Mouse (Mus musculus) left cerebral cortex, adult 8-10 months (tissue): ENCODE measurements around the gene Apon. TPM values are rescaled to one million over a fixed set of nuclear protein-coding genes. Genes with fewer than 3 reads are reported as not detected.
"Not testable (repeated sequence)": the region's sequence is repeated elsewhere in the genome, so short reads cannot be mapped to it uniquely, and the experiment has no call there.

ENCODE experiments used
- DNase-seq, 2 experiments: peaks; one replicate each; pipeline ENCODE4 v3.0.0; 2022; ENCODE audit warnings: low spot score in 2 of 2
- total RNA-seq, 4 experiments: library from RNA; stranded (reverse); gene quantifications; 2 replicates each; pipeline ENCODE4 v1.2.4; 2022

The Apon gene
- not detected for total RNA-seq

DNA sequence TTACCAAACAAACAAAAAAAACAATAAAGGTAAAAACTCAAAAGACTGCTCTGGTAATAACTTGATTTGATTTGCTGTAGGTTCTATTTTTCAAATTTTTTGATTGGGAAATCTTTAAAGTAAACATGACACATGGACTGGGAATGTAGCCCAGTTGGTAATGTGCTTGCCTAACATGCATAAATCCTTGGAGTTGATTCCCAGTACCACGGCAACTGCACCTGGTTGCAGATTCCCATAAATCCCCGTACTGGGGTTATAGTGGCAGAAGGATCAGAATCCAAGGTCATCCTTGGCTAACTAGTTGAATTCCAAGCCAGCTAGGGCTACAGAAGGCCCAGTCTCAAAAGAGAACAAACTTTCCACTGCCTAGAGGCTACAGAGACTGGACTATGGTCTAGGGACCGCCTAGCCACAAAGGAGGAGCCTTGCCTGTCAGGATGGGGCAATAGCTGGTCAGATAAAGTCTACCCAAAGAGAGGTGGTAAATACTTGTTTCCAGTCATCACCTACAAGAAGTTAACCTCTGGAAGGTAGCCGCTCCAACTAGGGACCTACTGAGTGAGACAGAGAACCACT is at the start of gene Apon:
TSS of gene Apon (plus strand) at position 420 of the 579 bp plus-strand sequence.
- no peak for DNase-seq

DNA sequence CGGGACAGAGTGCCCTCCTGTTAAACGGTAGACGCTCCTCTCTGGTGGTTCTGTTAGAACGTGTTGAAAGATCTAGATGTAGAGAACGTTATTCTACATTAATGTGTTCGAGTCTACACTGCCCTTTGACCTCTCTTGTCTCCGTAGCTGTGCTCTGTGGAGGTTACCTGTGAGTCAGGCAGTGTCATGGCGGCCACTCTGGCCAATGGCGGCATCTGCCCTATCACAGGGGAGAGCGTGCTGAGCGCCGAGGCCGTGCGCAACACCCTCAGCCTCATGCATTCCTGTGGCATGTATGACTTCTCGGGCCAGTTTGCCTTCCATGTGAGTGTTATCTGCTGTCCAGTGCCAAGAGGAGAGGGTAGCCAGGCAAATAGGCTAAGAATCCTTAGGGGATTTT is 49.0 kb upstream of the Apon start:
- no peak for DNase-seq

DNA sequence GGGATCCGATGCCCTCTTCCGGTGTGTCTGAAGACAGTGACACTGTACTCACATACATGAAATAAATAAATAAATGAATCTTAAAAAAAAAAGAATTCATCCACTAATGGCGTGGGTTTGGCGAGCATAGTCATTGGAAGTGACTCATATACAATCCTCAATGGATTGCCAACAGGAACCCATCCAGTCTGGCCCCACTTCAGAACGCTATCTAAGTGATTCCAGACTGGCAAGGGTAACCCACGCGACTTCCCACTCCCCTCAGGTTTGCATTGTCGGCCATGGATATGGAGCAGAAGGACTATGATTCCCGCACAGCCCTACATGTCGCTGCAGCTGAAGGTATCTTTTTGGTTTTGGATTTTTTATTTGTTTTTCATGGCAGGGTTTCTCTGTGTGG is 45.6 kb upstream of the Apon start:
- no peak for DNase-seq

DNA sequence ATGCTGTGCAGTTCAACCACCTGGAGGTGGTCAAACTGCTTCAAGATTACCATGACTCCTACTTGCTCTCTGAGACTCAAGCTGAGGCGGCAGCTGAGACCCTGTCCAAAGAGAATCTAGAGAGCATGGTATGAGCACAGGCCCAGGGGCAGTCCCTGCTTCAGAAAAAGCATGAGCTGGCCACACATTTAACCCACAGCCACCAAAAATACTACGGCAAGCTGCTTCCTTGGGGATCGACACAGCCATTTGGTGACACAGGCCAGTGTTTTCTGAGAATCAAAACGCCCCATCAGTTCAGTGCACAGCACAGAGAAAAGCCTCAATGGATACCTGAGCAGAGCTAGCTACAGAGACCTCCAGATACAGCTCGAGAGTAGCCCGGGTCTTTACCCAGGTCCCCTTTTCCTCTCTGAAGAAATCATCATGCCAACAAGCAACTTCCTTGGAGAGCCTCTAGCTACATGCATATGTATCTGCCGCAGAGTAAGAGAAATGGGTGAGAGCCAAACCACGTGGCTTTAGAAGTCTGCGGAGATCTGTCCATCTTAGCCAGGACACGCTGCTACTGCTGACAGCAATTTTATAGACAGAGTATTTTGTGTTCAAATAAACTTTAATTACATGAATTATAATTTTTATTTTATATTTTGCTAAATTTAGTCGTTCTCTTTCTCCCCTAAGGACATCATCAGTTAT is 44.4 kb upstream of the Apon start:
- no peak for DNase-seq

DNA sequence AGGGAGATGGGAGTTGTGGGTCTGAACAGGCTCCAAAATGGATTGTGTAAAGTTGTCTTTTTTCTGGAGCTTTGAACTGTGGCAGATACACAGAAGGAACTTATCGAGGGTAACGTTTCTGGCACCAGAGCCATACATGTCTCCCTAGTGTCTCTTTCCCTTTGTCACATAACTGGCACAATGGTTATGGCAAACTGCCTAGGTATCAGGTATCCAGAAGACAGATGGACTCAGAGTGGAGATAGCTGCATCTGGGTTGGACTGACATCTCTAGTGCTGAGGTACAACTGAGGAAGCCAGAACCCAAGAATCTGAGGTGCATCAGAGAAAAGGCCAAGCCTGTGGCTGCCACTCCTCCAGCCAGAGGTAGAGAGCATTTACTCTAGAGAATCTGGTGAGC is 43.8 kb upstream of the Apon start:
- DNase-seq = no peak

DNA sequence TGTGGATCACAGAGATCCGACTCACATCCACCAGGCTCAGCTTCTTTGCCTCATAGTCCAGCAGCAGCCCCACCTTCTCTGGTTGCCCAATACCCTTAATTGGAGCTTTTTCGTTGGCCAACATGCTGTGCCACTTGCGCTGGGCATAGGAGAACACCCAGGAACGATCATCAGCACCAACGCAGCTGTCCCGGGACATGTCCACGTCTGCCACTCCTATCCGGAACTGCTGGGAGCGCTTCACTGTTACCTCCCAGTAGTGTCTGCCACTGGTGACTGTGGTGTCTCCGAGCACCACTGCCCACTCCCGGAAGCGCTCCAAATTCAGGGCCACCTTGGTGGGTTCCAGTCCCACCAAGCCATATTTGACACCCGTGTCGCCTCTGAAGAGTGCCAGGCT is 42.9 kb upstream of the Apon start:
- no peak for DNase-seq

DNA sequence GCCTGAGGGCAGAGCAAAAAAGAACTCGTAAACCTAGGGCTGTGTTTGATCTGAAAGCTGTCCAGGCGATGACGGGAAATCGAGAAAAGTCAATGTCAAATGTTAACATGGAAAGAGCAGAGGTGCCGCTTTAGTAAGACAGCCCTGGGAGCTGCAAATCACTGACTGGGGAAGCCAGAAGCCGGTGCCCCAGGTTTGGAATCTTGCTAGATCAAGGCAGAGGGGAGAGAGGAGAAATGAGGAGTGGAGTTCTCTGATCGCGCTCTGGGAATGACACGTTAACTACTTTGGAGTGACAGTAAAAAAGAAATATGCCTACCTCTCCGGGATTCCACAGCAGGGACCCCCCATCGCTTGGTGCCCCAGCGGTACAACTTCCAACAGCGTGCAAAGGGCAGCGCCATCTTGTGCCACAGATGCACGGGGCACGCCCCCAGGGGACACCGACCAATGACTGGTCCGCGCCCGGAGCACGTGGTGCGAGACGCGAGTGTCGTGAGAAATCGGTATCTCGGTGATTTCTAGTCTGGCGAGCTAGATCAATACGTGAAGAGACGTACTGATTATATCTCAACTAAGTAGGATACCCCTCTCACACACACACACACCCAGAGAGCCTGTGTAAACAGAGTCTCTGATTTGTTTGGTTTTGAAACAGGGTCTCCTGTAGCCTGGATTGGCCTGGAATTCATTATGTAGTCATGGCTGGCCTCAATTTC is 42.3 kb upstream of the Apon start, which contains the start of gene Spryd4:
TSS of gene Spryd4 (minus strand) at position 418 of the 719 bp plus-strand sequence.
- DNase-seq = peak; percentile 82 to 89

DNA sequence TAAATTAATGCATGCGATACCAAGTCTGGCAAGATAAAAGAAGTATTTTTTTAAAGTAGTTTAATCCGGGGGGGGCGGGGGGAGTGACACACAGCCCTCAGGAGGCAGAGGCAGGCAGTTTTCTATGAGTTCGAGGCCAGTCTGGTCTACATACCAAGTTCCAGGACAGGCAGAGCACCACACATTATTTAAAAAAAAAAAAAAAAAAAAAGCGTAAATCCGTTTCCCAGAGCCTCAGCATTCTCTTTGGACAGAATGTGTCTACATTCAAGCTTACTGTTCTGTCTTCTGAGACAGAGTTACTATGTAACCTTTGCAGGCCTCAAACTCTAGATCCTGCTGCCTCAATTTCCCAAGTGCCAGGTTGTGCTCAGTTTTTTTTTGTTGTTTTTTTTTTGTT is 41.7 kb upstream of the Apon start:
- DNase-seq = no peak

DNA sequence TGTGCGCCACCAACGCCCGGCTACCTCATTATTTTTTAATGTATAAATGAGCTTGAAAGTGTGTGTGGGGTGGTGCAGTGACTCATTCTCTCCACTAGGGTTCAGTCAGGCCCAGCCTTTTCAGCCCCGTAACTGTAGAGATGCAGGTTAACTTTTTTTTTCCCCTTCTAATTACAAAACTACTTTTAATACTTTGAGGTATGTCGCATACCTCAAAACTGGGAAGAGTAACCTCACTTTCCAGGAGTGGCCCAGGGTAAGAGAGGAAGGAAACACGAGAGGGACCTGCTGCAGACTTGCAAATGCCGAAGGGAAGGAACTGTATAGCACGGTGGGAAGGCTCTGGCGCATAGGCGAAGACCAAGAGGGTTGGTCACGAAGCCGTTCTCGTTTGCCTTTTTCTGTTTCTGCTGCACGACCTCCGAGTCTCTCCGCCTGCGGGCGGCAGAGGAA is 41.0 kb upstream of the Apon start:
- DNase-seq = peak; percentile 34 to 44

DNA sequence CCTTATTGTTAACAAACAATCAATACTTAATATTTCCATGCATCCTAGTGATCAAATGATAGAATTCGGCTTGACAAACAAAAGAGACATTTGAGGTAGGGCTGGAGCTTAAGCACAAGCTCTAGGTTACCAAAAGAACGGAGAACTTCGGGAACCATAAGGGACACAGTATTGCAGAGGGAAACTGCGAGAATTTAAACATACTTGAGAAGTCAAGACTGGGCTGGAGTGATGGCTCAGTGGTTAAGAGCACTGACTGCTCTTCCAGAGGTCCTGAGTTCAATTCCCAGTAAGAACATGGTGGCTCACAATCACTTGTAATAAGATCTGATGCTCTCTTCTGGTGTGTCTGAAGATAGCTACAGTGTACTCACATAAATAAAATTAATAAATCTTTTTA is 39.8 kb upstream of the Apon start:
- DNase-seq = not testable (repeated sequence)

DNA sequence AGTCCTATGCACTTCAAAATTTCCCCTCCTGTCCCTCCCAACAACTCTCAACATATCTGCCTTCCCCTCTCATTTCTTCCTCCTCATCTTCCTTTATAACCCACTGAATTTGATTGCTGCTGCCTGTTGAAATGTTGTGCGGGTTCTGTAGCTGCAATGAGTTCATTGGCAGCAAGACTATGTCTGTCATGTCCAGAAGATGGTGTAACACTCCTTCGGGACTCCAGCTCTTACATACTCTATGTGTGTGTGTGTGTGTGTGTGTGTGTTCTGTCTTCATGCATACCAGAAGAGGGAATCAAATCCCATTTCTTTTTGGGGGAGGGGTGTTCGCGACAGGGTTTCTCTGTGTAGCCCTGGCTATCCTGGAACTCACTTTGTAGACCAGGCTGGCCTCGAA is 38.9 kb upstream of the Apon start:
- no peak for DNase-seq

DNA sequence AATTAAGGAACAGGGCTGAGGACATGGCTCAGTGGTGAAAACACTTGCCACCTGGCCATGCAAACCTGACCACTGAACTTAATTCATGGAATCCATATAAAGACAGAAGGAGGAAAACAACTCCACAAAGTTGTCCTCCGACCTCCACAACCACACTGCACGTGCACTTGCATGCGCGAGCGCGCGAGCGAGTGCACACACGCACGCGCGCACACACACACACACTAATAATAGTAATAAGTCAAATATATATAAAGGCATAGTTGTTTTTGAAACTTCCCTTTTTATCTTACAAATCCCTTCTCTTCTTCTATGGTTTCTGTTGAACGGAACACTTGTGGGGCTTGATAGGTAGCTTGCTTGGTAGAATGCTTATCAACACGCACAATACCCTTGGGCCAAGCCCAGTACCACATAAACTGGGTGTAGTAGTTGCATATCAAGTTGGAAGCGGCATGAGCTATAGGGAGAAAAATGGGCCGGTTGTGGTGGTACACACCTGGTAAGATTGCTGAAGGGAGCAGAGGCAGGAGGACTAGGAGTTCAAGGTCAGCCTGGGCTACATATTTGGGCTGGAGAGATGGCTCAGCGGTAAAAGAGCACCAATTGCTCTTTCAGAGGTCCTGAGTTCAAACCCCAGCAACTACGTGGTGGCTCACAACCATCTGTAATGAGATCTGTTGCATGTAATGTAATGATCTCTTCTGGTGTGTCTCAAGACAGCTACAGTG is 35.3 kb upstream of the Apon start:
- DNase-seq = no peak

DNA sequence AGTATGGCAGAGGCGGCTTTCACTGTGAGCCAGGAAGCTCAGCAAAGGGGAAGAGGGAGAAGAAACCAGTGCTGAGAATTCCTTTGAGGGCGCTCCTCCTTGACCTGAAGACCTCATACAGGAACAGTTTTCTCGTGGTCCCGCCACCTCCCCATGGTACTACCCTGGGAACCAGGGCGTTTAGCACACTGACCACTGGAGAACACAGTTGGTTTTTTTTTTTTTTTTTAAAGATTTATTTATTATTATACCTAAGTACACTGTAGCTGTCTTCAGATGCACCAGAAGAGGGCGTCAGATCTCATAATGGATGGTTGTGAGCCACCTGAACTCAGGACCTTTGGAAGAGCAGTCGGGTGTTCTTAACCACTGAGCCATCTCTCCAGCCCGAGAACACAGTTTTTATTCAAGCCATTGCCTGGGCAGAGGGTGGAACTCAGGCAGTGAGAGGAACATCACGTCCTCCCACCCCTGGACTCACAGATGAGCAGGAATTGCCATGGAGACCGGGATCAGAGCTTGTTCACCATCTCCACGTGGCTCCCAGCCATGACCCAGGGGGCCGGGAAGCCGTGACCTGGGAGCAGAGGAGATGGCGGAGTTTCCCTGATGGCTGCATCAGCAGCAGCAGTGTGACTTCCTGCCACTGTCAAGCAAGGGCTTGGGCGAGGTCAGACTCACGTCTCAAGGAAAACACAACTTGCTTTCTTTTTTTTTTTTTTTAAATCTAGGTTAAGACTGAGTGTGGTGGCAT is 32.2 kb upstream of the Apon start:
- DNase-seq = no peak

DNA sequence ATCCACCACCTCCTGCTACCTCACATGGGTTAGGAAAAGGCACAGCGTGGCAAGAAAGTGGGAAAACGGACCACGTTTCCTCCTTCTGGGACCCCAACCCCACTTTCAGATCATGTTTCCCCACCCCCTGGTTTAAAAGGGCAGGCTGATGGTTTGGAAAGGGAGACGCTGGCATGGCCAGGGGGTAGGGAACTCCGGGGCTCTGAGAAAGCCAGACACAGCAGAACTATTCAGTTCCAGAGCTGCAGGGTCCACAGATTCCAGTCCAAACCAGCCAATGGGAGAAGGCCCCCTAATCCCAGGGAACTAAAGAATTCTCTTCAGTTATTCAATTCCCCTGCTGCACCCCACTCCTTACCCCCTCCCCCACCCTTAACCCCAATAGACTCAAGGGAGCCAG is 28.8 kb upstream of the Apon start:
- DNase-seq = no peak

DNA sequence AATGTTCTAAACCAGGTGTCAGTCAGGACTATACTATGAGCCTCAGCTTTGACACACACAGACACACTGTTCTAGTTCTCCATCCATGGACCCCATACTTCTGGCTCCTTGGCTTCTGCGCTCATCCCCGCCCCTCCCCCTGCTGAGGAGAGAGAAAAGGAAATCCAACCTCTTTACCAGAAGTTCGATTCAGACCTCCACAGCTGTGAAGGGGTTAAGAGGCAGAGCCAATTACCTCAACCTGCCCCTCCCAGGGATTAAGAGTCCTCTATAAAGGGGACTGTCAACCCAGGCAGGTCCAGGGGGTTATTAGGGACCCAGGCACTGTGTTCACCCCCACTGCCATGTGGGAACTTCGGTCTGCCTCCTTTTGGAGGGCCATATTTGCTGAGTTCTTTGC is 28.4 kb upstream of the Apon start, which contains the start of gene Mip:
TSS of gene Mip (plus strand) at position 301 of the 400 bp plus-strand sequence.
- no peak for DNase-seq

DNA sequence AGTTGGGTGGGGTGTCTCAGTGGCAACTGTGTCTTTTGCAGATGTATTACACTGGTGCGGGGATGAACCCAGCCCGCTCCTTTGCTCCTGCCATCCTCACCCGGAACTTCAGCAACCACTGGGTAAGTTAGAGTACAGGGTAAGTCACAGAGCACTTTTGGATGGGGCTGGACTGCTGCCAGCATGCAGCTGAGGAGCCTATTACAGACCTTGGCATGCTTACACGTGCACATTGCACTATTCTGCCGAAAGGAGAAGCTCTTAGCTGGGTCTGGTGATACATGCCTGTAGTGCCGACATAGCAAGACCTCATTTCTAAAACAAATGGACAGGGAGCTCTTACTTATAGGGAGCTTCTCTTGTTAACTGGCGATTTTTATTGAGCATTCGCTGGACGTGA is 26.3 kb upstream of the Apon start:
- DNase-seq = no peak

DNA sequence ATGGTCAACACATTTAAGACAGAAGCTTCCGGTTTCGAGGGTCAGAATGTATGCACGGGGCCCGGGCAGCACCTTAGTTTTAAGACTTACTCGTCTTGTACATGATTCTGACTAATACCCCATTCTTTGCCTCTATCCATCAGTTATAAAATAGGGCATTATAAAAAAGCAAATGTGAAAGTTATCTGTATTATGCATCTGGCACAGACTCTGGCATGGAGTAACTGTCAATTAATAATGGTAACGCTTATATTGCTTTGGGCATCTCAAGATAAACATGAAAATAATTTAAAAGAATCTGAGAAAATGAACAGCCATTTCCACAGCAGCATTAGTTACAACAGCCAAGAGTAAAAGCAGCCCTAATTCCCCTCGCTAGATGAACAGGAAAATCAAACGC is 25.9 kb upstream of the Apon start:
- no peak for DNase-seq

DNA sequence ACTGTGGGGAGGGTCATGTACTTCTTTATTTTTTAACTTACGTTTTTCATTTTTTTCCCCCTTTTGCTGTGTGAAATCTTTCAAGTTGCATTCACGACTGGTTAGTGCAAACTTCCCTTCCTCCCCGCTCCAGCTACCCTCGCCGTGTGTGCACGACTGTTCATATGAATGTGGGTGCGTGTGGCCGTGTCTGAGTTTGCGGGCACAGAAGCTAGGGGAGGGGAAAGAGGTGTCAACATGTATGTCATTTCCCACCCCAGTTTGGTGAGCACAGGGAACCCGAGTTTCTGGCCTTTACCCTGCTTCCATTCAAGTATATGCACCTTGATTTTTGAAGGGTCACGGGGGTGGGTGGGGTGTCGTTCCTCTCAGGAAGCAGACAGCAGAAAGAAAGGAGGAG is 23.3 kb upstream of the Apon start:
- no peak for DNase-seq

DNA sequence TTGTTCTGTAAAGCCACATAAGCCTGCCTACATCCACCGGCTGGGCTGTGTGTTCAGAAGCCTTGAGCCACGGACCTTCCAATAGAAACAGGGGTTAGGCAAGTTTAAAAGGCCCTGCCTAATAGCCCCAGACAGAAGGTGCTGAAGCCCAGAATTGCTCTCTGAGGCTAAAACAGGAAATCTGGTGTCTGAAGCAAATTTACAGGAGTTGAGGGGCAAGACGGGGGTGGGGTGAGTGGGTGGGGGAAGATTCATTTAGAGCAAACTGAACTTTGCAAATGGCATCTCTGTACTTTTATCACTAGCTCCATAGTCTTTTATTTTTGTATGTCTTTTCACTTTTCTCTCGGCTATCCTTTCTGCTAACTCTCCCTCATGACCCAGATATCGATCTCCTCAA is 22.8 kb upstream of the Apon start:
- DNase-seq = no peak

DNA sequence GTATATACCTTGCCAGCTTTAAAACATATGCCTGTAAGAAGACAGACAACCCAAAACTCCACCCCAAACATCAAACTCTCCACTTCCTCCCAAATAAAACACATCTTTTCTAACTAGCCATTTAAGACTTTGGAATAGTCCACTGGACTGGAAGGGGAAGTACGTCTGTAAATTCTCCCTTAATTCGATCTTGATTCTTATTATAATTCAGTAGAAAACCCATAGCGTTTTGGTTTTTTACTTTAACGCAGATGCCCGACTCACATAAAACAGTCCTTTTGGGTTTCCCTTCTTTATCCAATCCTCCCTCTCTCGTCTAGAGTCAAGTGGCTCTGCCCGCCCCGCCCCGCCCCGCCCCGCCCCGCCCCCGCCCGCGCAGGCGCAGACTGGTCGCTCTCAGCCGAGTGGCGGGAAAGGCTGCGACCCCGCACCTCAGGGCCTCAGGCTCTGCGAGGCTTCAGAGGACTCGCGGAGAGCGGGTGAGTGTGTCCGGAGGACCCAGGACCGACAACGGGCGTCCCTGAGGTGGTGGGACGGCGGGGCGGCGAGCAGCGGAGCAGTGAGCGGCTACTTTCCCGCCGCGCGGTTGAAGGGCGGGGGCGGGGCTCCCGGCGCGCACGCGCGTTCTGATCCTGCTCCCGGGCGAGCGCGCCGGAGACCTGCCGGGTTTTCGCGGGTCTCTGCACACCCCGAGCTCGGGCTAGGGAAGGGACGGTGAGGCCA is 22.0 kb upstream of the Apon start, which contains the start of gene Timeless:
TSS of gene Timeless (plus strand) at position 369 of the 723 bp plus-strand sequence.
- peak; percentile 59 to 82 for DNase-seq
